In the genomic region with DNA sequence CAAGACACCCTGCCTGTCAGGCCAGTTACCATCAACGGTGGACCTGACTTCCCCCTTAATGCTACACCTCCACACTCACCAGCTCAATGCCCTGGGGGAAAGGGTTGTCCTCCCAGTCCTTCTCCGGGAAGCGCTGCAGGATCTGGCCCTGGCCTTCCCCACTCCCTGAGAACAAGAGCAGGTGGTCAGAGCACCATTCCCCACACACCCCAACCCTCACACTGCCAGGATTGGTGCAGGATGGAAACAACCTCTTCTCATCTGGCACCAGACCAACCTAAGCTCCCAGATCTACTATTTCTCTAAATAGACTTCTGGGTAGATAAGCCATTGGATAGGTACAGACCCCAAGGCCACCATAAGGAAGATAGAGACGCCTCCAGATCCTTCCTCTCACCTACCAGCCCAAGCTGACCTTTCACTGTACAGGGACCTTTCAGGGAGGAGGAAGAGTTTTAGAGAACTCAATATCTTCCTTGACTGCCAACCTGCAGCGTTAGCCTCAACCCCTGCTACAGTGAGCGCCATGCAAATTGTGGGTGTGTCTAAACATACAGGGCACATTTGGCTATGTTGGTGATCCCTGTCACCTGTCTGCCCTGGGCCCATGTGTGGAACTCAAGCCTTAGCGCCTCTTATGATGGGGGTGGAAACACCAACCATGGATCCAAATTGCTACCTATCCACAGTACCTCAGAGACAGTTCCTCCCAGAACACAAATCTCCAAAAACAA, we compare ENCODE assay signal across 24 mouse cellular contexts. TPM values are rescaled to one million over a fixed set of nuclear protein-coding genes. Genes with fewer than 3 reads are reported as not detected.
A peak's percentile ranks its signal among the peaks of the same experiment; 100 is the strongest.
DNase-seq lines count a peak whose midpoint lies in the region; TF ChIP-seq lines count a peak whose summit lies in the region.
"Had no signal": no experiment of that assay in that cellular context is flagged by ENCODE, and none has a peak within 500 bp of the region (broad histone marks: within the 10 kb centered on the region; RNA-seq: fewer than 3 reads in every experiment).

No protein-coding gene starts in this region.

- WGBS in thymus, adult 2 months, result 74% methylated on average over 7 of the region's 7 CpGs
- 53% methylated on average over 7 of the region's 7 CpGs for WGBS in small intestine, adult 2 months

- no peak for TF ChIP-seq CTCF in layer of hippocampus, adult 2 months (conservative IDR thresholded peaks at IDR 0.05)
- TF ChIP-seq CTCF in thymus, adult 2 months (IDR thresholded peaks at IDR 0.05; ENCODE audit: borderline replicate concordance, control insufficient read depth, extremely low read depth, insufficient read depth, low read length, poor library complexity), result no peak
- TF ChIP-seq CTCF in small intestine, adult 2 months (IDR thresholded peaks at IDR 0.05; ENCODE audit: extremely low read depth, insufficient read length, insufficient replicate concordance, low read depth, low read length), result no peak

- no peaks in the 10 kb centered on the region for H3K27me3 ChIP-seq in thymus, adult 2 months (ENCODE audit: control insufficient read depth, insufficient read depth, low read length)
- H3K27me3 ChIP-seq in small intestine, adult 2 months (ENCODE audit: control insufficient read depth, insufficient read depth, low read length), result no peaks in the 10 kb centered on the region
- H3K27me3 ChIP-seq: kidney, embryonic 15.5 days; liver, embryonic 12.5 days had no signal

- DNase-seq in layer of hippocampus, adult 2 months (ENCODE audit: low spot score in 2 of 2), result no peak
- DNase-seq in layer of hippocampus, adult 11-12 months (ENCODE audit: low spot score), result no peak
- DNase-seq in thymus, adult 2 months, result no peak
- DNase-seq in thymus, postnatal 0 days (ENCODE audit: low spot score), result no peak
- peak; percentile 73 for DNase-seq in cerebellum, adult 9-10 months
- no peak for DNase-seq in neural tube, embryonic 10.5 days (ENCODE audit: extremely low spot score, low spot score)
- no peak for DNase-seq in heart, adult 18-20 months
- DNase-seq: adrenal gland, adult 2 months; heart, postnatal 4 days; lung, embryonic 14.5 days; spleen, adult 18-20 months; thymus, adult 18-20 months had no signal

- H3K27ac ChIP-seq in layer of hippocampus, adult 2 months, result peak overlapping the region; percentile 93
- H3K27ac ChIP-seq in thymus, adult 2 months (ENCODE audit: control insufficient read depth, insufficient read depth, low read length), result peak overlapping the region; percentile 90
- peak overlapping the region; percentile 30 for H3K27ac ChIP-seq in small intestine, adult 2 months (ENCODE audit: insufficient read depth, low read depth, low read length)
- H3K27ac ChIP-seq: kidney, embryonic 15.5 days; liver, embryonic 12.5 days; macrophage had no signal

- H3K4me1 ChIP-seq in thymus, adult 2 months (replicated peaks; ENCODE audit: control insufficient read depth, insufficient read depth, low read length), result peaks cover 58% of the 10 kb centered on the region
- H3K4me1 ChIP-seq in small intestine, adult 2 months (ENCODE audit: control insufficient read depth, insufficient read depth, insufficient read length, low read length), result peaks cover 33% of the 10 kb centered on the region

- H3K36me3 ChIP-seq in thymus, adult 2 months (ENCODE audit: control insufficient read depth, insufficient read depth, low read length), result peaks cover 24% of the 10 kb centered on the region
- peaks cover 32% of the 10 kb centered on the region for H3K36me3 ChIP-seq in small intestine, adult 2 months (ENCODE audit: control insufficient read depth, insufficient read depth, low read length)

- no peak for TF ChIP-seq POLR2A in thymus, adult 2 months (IDR thresholded peaks at IDR 0.05; ENCODE audit: control insufficient read depth, extremely low read depth, insufficient read depth, low read length, poor library complexity)
- TF ChIP-seq POLR2A in small intestine, adult 2 months (IDR thresholded peaks at IDR 0.05; ENCODE audit: low read depth, low read length), result no peak

- H3K4me3 ChIP-seq in layer of hippocampus, adult 2 months, result no peak overlapping the region; the same call in 1 of the 2 replicates
- H3K4me3 ChIP-seq in thymus, adult 2 months (ENCODE audit: control insufficient read depth, insufficient read depth, low read length), result no peak overlapping the region
- no peak overlapping the region for H3K4me3 ChIP-seq in small intestine, adult 2 months (ENCODE audit: low read depth, low read length)
- H3K4me3 ChIP-seq: kidney, embryonic 15.5 days; liver, embryonic 12.5 days had no signal

RNA-seq across cellular contexts. Expression of a gene that starts 6.5 kb away (rescaled TPM):
- 100 to 1,000 TPM; 356 to 361 TPM for total RNA-seq in layer of hippocampus, adult 2 months (2021)
- 899 TPM in 2 replicates for polyA plus RNA-seq in thymus, adult 2 months (2012; rRNA removed)
- 50.2 and 68.3 TPM in 2 replicates for polyA plus RNA-seq in thymus, postnatal 0 days (2015; fragmentation: Nextera tagmentation; extraction: Ambion mirVana)
- polyA plus RNA-seq in small intestine, adult 2 months (2012; rRNA removed), result 123 and 189 TPM in 2 replicates
- total RNA-seq in heart, adult 18-20 months (2021), result 10 to 100 TPM; 57.6 to 57.8 TPM

RNA-seq across cellular contexts. Expression of a gene that starts 13.9 kb away (rescaled TPM):
- not detected for total RNA-seq in layer of hippocampus, adult 2 months (2021)
- polyA plus RNA-seq in thymus, adult 2 months (2012; rRNA removed), result 4.4 and 5.3 TPM in 2 replicates
- polyA plus RNA-seq in thymus, postnatal 0 days (2015; fragmentation: Nextera tagmentation; extraction: Ambion mirVana), result 0.57 and 0.75 TPM in 2 replicates
- polyA plus RNA-seq in small intestine, adult 2 months (2012; rRNA removed), result 0.98 and 5.4 TPM in 2 replicates
- total RNA-seq in heart, adult 18-20 months (2021), result not detected
- total RNA-seq: adrenal gland, adult 2 months; heart, postnatal 4 days; left cerebral cortex, adult 8-10 months had no signal
- polyA plus RNA-seq: forebrain, embryonic 14.5 days; limb, embryonic 11.5 days; macrophage; midbrain, embryonic 11.5 days; neural tube, embryonic 14.5 days had no signal

RNA-seq across cellular contexts. Expression of a gene that starts 25.6 kb away (rescaled TPM):
- total RNA-seq in layer of hippocampus, adult 2 months (2021), result not detected
- polyA plus RNA-seq in thymus, adult 2 months (2012; rRNA removed), result 0.82 and 2.7 TPM in 2 replicates
- polyA plus RNA-seq in thymus, postnatal 0 days (2015; fragmentation: Nextera tagmentation; extraction: Ambion mirVana), result not detected in 2 replicates
- 0.10 and 0.43 TPM in 2 replicates for polyA plus RNA-seq in small intestine, adult 2 months (2012; rRNA removed)
- not detected for total RNA-seq in heart, adult 18-20 months (2021)
- total RNA-seq: adrenal gland, adult 2 months; heart, postnatal 4 days; left cerebral cortex, adult 8-10 months had no signal
- polyA plus RNA-seq: forebrain, embryonic 14.5 days; gonadal fat pad, adult 2 months; heart, embryonic 14.5 days; large intestine, adult 2 months; limb, embryonic 11.5 days; lung, embryonic 14.5 days; macrophage; midbrain, embryonic 11.5 days; neural tube, embryonic 14.5 days had no signal

RNA-seq across cellular contexts. Expression of a gene that starts 46.9 kb away (rescaled TPM):
- total RNA-seq in layer of hippocampus, adult 2 months (2021), result 10 to 100 TPM; 14.8 to 20.0 TPM
- polyA plus RNA-seq in thymus, adult 2 months (2012; rRNA removed), result 129 and 146 TPM in 2 replicates
- 40.5 and 42.9 TPM in 2 replicates for polyA plus RNA-seq in thymus, postnatal 0 days (2015; fragmentation: Nextera tagmentation; extraction: Ambion mirVana)
- polyA plus RNA-seq in small intestine, adult 2 months (2012; rRNA removed), result 22.8 and 33.3 TPM in 2 replicates
- total RNA-seq in heart, adult 18-20 months (2021), result 10 to 100 TPM; 25.8 to 26.1 TPM

RNA-seq across cellular contexts. Expression of a gene that starts 46.9 kb away (rescaled TPM):
- total RNA-seq in layer of hippocampus, adult 2 months (2021), result 100 to 1,000 TPM in 1 of 2 experiments, 10 to 100 TPM in 1; 97.6 to 101 TPM
- polyA plus RNA-seq in thymus, adult 2 months (2012; rRNA removed), result 351 and 370 TPM in 2 replicates
- polyA plus RNA-seq in thymus, postnatal 0 days (2015; fragmentation: Nextera tagmentation; extraction: Ambion mirVana), result 175 and 195 TPM in 2 replicates
- 56.8 and 149 TPM in 2 replicates for polyA plus RNA-seq in small intestine, adult 2 months (2012; rRNA removed)
- total RNA-seq in heart, adult 18-20 months (2021), result 10 to 100 TPM; 50.7 to 62.9 TPM

Comparison
In these comparisons a context has a peak if more than half of its experiments do, and no peak if none do; other contexts are left out.
1. H3K27ac ChIP-seq: peak in every context shown above with its lines; median percentile 93 in layer of hippocampus, adult 2 months; 90 in thymus, adult 2 months; 30 in small intestine, adult 2 months.